Comparison of ENCODE assay signal across 27 mouse cellular contexts in the genomic region with DNA sequence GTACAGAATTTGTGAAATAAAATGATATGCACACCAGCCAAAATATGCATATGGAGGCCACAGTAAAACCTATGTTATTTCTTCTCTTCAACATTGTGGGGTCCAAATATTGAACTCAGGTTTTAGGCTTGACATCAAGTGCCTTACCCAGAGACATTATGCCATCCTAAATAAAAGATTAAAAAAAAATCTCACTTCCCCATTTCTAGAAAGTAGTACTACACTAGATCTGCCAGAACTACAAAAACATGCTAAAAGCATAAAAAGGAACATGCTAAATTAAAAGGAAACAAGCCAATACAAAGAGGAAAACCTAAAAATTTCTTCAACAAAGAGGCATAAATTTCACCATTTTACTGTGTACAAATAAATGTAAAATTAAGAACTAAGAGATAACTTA. TPM values are rescaled to one million over a fixed set of nuclear protein-coding genes. Genes with fewer than 3 reads are reported as not detected.
"Had no signal": no experiment of that assay in that cellular context is flagged by ENCODE, and none has a peak within 500 bp of the region (broad histone marks: within the 10 kb centered on the region; RNA-seq: fewer than 3 reads in every experiment).

No protein-coding gene starts in this region.

- H3K4me2 ChIP-seq: intestine, embryonic 15.5 days; limb, embryonic 12.5 days; limb, embryonic 15.5 days; liver, embryonic 11.5 days; lung, embryonic 14.5 days; midbrain, embryonic 11.5 days; neural tube, embryonic 13.5 days; stomach, embryonic 15.5 days had no signal

- H3K9me3 ChIP-seq: intestine, embryonic 15.5 days; limb, embryonic 12.5 days; limb, embryonic 15.5 days; neural tube, embryonic 13.5 days; stomach, embryonic 15.5 days had no signal

- H3K9ac ChIP-seq: intestine, embryonic 15.5 days; limb, embryonic 12.5 days; limb, embryonic 15.5 days; liver, embryonic 14.5 days; liver, postnatal 0 days; lung, embryonic 14.5 days; neural tube, embryonic 13.5 days; stomach, embryonic 15.5 days had no signal

- H3K27ac ChIP-seq: intestine, embryonic 15.5 days; limb, embryonic 12.5 days; limb, embryonic 15.5 days; liver, embryonic 14.5 days; macrophage; neural tube, embryonic 13.5 days; stomach, embryonic 15.5 days had no signal

- H3K27me3 ChIP-seq: intestine, embryonic 15.5 days; limb, embryonic 12.5 days; limb, embryonic 15.5 days; neural tube, embryonic 13.5 days; stomach, embryonic 15.5 days had no signal

- H3K4me3 ChIP-seq: intestine, embryonic 15.5 days; limb, embryonic 12.5 days; limb, embryonic 15.5 days; neural tube, embryonic 13.5 days; stomach, embryonic 15.5 days had no signal

- DNase-seq: kidney, adult 2 months; kidney, postnatal 10 days; kidney, postnatal 36 days; layer of hippocampus, postnatal 36 days; left cerebral cortex, postnatal 4 days; liver, postnatal 0 days; lung, embryonic 14.5 days; midbrain, embryonic 14.5 days; right cerebral cortex, postnatal 4 days; thymus, postnatal 25 days had no signal

- H3K4me1 ChIP-seq: intestine, embryonic 15.5 days; limb, embryonic 12.5 days; limb, embryonic 15.5 days; neural tube, embryonic 13.5 days; stomach, embryonic 15.5 days had no signal

- ATAC-seq: intestine, embryonic 15.5 days; liver, postnatal 0 days; lung, postnatal 0 days had no signal

RNA-seq across cellular contexts. Expression of a gene that starts 40.8 kb away (rescaled TPM):
- total RNA-seq: layer of hippocampus, adult 8-10 months; layer of hippocampus, postnatal 10 days; layer of hippocampus, postnatal 36 days; left cerebral cortex, adult 8-10 months; left cerebral cortex, postnatal 14 days; left cerebral cortex, postnatal 4 days; megakaryocyte-erythroid progenitor cell, adult 5-6 weeks had no signal
- polyA plus RNA-seq: intestine, embryonic 15.5 days; kidney, adult 2 months; kidney, embryonic 14.5 days; limb, embryonic 12.5 days; limb, embryonic 15.5 days; liver, embryonic 11.5 days; liver, embryonic 14.5 days; liver, postnatal 0 days; lung, embryonic 14.5 days; lung, postnatal 0 days; macrophage; midbrain, embryonic 11.5 days; midbrain, embryonic 14.5 days; neural tube, embryonic 13.5 days; stomach, embryonic 15.5 days; thymus, postnatal 0 days had no signal
